Mouse (Mus musculus) spleen, embryonic (tissue): ENCODE measurements around the gene Tax1bp3.

Experiments
- CTCF ChIA-PET: fragments of 350-600 bp; sonication (Branson Sonifier 250); formaldehyde crosslinking; loops from one replicate; lab custom pipeline; 2022; lab: Charles Lee

Tax1bp3 gene

DNA sequence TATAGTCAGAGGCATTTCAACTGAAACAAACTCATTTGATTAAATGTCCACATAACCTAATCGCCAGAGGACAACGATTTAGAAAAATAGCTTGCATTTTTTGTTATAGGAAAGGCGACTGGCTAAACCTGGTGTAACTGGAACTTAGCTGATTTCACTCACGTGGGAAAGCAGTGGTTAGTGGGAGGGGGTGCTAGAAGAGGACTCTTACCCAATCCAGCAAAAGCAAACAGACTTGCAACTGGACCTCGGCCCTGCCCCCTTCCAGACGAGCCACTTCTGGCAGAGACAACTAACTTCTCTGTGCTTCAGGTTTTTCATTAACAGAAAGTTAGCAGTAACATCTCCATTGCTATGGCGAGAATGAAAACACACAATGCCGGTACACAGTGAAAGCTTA lies 1.3 kb upstream of the Tax1bp3 start:
- CTCF ChIA-PET: no interaction called here

DNA sequence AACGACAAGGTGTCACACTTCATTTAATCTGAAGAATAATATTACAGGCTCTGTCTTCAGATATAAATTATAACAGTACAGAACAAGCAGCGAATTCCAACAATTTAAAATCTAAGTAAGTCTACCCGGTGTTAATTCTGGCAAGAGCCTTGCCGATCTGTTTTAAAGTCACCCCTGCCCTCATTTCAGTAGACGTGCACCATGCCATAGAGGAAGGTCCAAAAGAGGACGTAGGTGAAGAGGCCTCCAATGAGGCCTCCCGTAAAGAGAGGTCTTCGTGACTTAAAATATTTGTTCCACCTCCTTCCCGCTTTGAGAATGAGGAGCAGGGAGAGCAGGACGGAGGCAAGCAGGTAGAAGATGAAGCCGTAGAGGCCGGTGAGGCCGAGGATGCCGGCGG lies 697 bp upstream of the Tax1bp3 start:
- CTCF ChIA-PET: no interaction called here

- CTCF ChIA-PET: no interaction called here
These were observed 609 bp downstream of the Tax1bp3 start for GRCm38 (mm10) chr11:73177509-73177875.

DNA sequence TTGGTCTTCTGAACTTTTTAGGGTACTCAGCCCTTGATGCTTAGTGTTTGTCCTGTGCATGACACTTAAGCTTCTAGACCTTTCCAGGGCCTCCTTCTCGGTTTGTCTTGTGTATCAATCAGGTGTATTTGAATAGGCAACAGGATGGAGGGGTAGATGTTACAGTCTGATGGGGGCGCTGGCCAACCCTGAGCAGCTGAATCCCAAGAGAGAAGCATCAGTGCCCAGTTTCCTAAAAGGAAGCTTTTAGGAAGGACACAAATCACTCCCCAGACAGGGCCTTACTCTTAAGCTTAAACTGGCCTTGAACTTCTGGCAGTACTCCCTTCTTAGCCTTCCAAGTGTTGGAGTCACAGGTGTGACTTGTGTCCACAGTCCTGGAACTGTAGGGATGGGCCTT lies 1.0 kb downstream of the Tax1bp3 start:
- CTCF ChIA-PET: no interaction called here

DNA sequence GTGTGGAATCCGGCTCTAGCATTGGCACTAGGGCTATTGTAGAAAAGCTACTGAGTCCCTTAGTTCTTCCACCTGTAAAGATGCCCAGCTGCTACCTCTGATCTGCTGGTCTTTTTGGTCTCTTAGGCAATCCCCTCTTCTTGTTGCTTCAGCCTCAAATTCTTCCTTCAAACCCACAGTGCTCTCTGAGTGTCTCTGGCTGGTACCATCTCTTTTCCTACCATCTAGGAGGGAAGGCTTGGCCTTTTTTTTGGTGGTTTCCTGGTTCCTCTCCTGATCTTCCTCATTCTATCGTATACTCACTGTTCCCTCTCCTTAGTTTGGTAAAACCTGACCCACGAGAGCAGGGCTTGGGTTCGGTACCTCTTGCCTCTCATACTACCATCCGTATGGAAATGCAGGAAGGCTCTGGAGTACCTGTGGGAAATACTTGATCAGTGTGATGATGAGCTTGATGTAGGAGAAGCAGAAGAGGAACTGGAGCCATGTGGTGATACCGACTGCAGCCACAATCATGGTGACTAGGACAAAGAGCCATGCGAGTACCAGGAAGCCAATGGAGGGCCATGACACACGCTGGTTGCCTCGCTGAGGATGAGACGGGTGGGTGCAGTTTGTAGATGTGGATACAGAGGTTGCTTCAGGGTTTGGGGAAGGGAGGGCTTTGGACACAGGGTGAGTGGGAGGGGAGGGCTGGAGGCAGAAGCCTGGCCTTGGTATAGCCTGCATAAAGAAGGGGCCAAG lies 9.2 kb downstream of the Tax1bp3 start:
- CTCF ChIA-PET: interaction anchor here (1.9 kb wide), 1 partner anchor 13 kb away, joined by 5 read pairs; the partner anchor contains the start of genes Ctns and Shpk

DNA sequence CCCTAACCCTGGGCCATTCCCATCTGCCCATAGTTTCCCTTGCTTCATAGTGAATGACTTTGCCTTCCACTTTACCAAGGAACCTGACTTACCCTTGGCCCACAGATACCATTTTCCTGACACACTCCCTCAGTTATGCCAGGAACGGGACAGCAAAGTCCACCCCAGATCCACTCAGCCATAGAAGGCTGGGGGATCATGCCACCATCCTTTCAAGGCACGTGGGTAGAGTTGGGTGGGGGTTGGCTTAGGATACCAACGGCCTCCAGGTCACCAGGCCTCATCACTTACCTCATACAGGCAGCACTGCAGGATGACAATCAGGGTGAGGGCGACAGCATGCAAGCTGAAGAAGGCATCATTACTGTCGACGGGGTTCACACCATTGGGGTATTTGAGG lies 10.3 kb downstream of the Tax1bp3 start:
- CTCF ChIA-PET: no interaction called here

DNA sequence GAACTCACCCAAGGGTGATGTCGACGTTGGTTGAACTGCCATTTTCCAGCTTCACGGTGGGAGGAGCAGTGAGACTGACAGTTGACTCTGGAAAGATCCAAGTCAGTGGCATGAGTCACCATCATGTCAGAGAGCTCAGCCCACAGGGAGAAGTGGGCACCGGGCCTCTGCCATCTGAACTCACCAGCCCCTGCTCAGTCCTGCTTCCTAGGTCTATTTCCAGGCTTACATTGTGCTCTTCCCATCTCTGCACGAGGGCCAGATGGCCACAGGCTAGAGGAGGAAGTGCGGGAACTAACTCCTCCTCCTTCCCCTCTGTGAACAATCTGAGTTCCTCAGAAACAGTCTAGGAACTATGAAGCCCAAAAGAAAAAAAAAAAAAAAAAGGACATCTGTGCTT lies 16.2 kb downstream of the Tax1bp3 start:
- CTCF ChIA-PET: no interaction called here

GRCm38 (mm10) chr11:73194444-73194843 lies 17.6 kb downstream of the Tax1bp3 start:
- CTCF ChIA-PET: interaction anchor here (0.6 kb wide), 1 partner anchor 10 kb away, joined by 3 read pairs; no protein-coding TSS in a partner anchor

- CTCF ChIA-PET: interaction anchor here (1.3 kb wide), 1 partner anchor 13 kb away, joined by 5 read pairs; no protein-coding TSS in a partner anchor
These were observed 21.3 kb downstream of the Tax1bp3 start for GRCm38 (mm10) chr11:73198190-73198589.

DNA sequence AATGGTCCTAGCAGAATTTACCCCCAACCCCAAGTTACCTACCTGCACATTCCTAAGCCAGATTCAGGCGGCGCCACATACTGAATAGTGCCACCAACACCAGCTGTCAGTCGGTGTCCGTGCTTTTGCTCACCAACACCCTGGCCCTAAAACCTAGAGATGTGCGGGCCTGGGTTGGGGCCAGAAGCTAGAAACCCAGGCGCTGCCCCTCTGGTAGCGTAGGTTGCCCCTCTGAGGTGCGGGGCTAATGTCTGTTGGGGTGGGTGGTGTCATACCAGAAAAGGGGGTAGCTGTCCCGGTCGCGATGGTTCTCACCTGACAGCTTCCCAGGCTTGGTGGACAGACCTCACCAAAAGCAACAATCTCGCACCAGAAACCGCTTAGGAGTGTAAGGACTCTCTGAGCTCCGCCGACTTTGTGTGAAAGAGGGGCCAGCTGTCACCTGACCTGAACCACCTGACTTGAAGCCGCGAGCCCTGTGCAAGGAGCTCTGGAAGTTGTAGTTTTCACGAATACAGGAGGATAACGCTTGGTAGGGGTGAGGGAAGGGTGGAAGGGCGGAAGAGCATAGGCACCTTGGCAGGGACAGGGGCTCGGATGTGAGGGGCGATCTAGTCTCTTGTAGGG lies 21.8 kb downstream of the Tax1bp3 start, which contains the start of gene Ctns:
Gene Ctns (minus strand): TSS at position 440 of the 627 bp plus-strand sequence.
- CTCF ChIA-PET: interaction anchor here (1.3 kb wide), 1 partner anchor 14 kb away, joined by 5 read pairs; no protein-coding TSS in a partner anchor

DNA sequence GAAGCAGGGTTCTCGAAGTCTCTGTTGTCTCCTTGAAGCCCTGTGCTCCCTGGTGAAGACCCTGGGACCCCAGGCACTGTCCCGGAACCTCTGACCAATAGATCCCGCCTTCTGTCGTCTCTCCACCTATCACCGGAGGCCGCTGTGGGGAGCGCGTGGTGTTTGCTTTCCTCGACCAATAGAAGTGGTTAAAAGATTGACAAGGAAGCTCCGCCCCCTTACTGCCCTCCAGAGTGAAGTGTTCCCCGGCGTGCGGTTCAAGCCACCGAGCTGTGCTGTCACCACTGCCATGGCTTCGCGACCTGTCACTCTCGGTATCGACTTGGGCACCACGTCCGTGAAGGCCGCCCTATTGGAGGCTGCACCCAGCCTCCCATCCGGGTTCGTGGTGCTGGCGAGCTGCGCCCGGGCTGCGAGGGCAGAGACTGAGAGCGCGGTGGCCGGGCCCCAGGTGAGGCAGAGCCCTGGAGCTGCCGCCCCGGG lies 22.4 kb downstream of the Tax1bp3 start, which contains the start of gene Shpk:
Gene Shpk (plus strand): TSS at position 231 of the 483 bp plus-strand sequence.
- CTCF ChIA-PET: interaction anchor here (1.3 kb wide), 1 partner anchor 14 kb away, joined by 5 read pairs; no protein-coding TSS in a partner anchor

DNA sequence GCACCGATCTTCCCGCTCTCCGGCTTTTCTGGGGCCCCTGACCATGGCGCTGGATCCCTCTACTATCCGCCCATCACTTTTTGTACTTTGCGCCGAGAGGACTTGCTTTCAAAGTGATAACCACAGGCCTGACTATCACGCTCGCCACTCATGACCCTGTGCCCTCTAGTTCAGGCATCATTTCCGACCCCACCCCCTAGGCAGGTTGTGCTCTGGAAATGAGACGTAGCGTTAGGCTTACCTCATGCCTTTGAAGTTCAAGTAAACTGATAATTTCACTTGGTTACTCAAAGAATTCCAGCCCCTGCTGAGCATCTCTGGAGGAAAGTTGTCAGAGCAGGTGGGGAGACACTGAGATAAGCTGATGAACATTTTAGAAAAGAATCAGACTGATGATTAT lies 23.0 kb downstream of the Tax1bp3 start:
- CTCF ChIA-PET: no interaction called here

- CTCF ChIA-PET: no interaction called here
These were observed 24.1 kb downstream of the Tax1bp3 start for GRCm38 (mm10) chr11:73201021-73201420.

DNA sequence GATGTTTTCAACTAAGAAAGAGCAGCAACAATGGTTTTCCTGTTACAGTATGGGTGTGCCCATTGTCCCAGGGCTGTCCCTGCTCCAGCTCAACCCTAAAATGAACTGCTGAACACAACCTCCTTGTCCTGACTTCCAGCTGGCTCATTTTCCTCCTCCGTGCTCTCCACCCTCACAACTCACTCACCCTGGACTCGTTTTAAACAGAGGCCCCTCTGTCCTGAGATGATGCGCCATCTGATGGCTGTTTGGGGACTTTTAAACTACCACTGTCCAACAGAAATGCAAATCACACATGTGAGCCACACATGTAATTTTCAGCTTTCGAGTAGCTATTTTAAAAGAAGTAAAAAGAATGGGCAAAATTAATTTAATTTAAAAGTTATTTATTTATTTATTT lies 24.7 kb downstream of the Tax1bp3 start:
- CTCF ChIA-PET: no interaction called here

DNA sequence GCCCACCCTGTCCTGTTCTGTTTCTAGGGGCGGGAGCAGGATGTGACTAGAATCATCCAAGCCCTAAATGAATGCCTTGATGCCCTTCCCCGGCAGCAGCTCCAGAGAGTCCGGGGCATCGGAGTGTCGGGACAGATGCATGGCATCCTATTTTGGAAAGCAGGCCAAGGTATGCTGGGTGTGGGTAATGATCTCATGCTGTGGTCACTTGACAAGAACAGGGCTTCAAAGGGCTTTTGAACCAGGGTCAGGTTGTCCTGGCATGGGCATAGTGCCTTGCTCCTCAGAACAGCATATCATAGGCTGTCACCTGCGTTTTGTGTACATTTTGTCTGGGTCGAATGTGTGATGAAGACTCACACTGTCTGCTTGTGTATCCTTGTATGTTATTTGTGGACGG lies 27.0 kb downstream of the Tax1bp3 start:
- CTCF ChIA-PET: no interaction called here

- CTCF ChIA-PET: interaction anchor here (0.7 kb wide), 1 partner anchor 11 kb away, joined by 3 read pairs; no protein-coding TSS in a partner anchor
These were observed 28.3 kb downstream of the Tax1bp3 start for GRCm38 (mm10) chr11:73205194-73205593.

- CTCF ChIA-PET: interaction anchor here (0.6 kb wide), 1 partner anchor 778 kb away, joined by 5 read pairs; no protein-coding TSS in a partner anchor
These were observed 30.7 kb downstream of the Tax1bp3 start for GRCm38 (mm10) chr11:73207621-73208020.

- CTCF ChIA-PET: no interaction called here
These were observed 37.1 kb downstream of the Tax1bp3 start for GRCm38 (mm10) chr11:73213956-73214355.

DNA sequence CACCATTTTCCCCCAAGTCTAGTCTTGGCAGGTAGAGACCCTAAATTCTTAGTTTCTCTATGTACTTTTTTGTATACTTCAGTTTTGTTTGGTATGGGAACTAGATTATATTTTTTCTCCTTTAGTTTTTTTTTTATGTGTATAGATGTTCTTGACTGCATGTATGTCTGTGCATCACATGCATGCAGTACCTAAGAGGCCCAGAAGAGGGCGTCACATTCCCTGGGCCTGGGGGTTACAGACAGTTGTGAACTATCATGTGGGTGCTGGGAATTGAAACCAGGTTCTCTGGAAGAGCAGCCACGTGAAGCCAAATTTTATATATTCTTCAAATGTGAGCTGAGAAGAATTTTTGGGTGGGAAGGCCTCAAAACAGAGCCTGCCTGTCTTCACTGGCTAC lies 42.8 kb downstream of the Tax1bp3 start:
- CTCF ChIA-PET: no interaction called here

- CTCF ChIA-PET: no interaction called here
These were observed 43.8 kb downstream of the Tax1bp3 start for GRCm38 (mm10) chr11:73220651-73221050.

- CTCF ChIA-PET: no interaction called here
These were observed 46.0 kb downstream of the Tax1bp3 start for GRCm38 (mm10) chr11:73222846-73223245.

- CTCF ChIA-PET: no interaction called here
These were observed 47.1 kb downstream of the Tax1bp3 start for GRCm38 (mm10) chr11:73223966-73224365.
